Mouse (Mus musculus): ENCODE measurements at regions not wholly inside any gene's neighbourhood (a gene's known extent, or its start where the extent isn't known, plus 50 kb on each side); places are given as distances from the start of the nearest gene placed in this dataset.
"Not testable (repeated sequence)": the region's sequence is repeated elsewhere in the genome, so short reads cannot be mapped to it uniquely, and the experiment has no call there.

- not testable (repeated sequence) for DNase-seq (ENCODE audit: low spot score in 2 of 2)
These were observed 83.7 kb upstream of the Lemd2 start for GRCm38 (mm10) chr17:27287986-27288385.

- DNase-seq (ENCODE audit: low spot score in 2 of 2), result no peak
These were observed 77.0 kb upstream of the Lemd2 start for GRCm38 (mm10) chr17:27281241-27281640.

GRCm38 (mm10) chr17:27279491-27280288 is 75.4 kb upstream of the Lemd2 start:
- DNase-seq (ENCODE audit: low spot score in 2 of 2), result not testable (repeated sequence)

- DNase-seq (ENCODE audit: low spot score in 2 of 2), result not testable (repeated sequence)
These were observed 73.5 kb upstream of the Lemd2 start for GRCm38 (mm10) chr17:27277786-27278185.

- not testable (repeated sequence) for DNase-seq (ENCODE audit: low spot score in 2 of 2)
These were observed 67.5 kb upstream of the Lemd2 start for GRCm38 (mm10) chr17:27271756-27272155.

- not testable (repeated sequence) for DNase-seq (ENCODE audit: low spot score in 2 of 2)
These were observed 66.5 kb upstream of the Lemd2 start for GRCm38 (mm10) chr17:27270776-27271175.

GRCm38 (mm10) chr17:27264607-27265006 is 60.3 kb upstream of the Lemd2 start:
- not testable (repeated sequence) for DNase-seq (ENCODE audit: low spot score in 2 of 2)

GRCm38 (mm10) chr17:27262607-27263006 is 58.3 kb upstream of the Lemd2 start:
- DNase-seq (ENCODE audit: low spot score in 2 of 2), result no peak

GRCm38 (mm10) chr17:27261981-27262380 is 57.7 kb upstream of the Lemd2 start:
- DNase-seq (ENCODE audit: low spot score in 2 of 2), result no peak

- DNase-seq (ENCODE audit: low spot score in 2 of 2), result no peak
These were observed 57.0 kb upstream of the Lemd2 start for GRCm38 (mm10) chr17:27261251-27261650.

GRCm38 (mm10) chr17:27260116-27260515 is 55.8 kb upstream of the Lemd2 start:
- no peak for DNase-seq (ENCODE audit: low spot score in 2 of 2)

GRCm38 (mm10) chr17:27257345-27257744 is 53.1 kb upstream of the Lemd2 start:
- DNase-seq (ENCODE audit: low spot score in 2 of 2), result no peak

GRCm38 (mm10) chr17:27255804-27256203 is 51.5 kb upstream of the Lemd2 start:
- DNase-seq (ENCODE audit: low spot score in 2 of 2), result no peak
